Mouse (Mus musculus) right cerebral cortex, adult 2 months (tissue): ENCODE measurements around the gene Tpx2.

Experiments
- DNase-seq, 2 experiments: peaks; one replicate each; pipeline ENCODE4 v3.0.0; 2021 to 2022; ENCODE audit warnings: low spot score in 2 of 2

Gene Tpx2

GRCm38 (mm10) chr2:152862638-152863037 lies 14.9 kb downstream of the Tpx2 start:
- DNase-seq: no peak

GRCm38 (mm10) chr2:152863346-152863745 lies 15.6 kb downstream of the Tpx2 start:
- no peak for DNase-seq

- no peak for DNase-seq
Observed at GRCm38 (mm10) chr2:152878239-152878638, 30.5 kb downstream of the Tpx2 start.

GRCm38 (mm10) chr2:152880898-152881297 lies 33.1 kb downstream of the Tpx2 start:
- DNase-seq: no peak

- peak; percentile 54 to 62 for DNase-seq
Observed at GRCm38 (mm10) chr2:152884101-152884645, 36.4 kb downstream of the Tpx2 start.

GRCm38 (mm10) chr2:152887230-152887629 lies 39.5 kb downstream of the Tpx2 start:
- no peak for DNase-seq

GRCm38 (mm10) chr2:152888774-152889173 lies 41.0 kb downstream of the Tpx2 start:
- no peak for DNase-seq

DNA sequence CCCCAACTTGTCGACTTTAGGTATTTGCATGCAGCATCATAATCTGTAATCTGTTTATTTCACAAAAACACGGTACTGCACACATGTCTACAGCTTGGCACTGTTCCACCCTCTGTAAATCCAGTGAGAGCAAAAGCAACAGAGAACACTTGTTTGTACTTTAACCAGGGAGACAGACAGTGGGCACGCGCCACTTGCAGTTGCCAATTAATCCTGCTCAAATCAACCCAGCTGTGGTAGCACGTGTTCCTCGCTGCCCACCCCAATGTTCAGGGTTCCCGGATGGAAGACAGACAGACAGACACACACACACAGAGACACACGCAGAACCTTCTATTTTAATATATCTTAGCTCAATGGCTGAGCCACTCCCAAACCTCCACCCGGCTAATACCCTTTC lies 48.1 kb downstream of the Tpx2 start:
- no peak for DNase-seq

- no peak for DNase-seq
Observed at GRCm38 (mm10) chr2:152896926-152897325, 49.2 kb downstream of the Tpx2 start.

- DNase-seq: peak in 1 of 2 experiments; percentile 23
Observed at GRCm38 (mm10) chr2:152899011-152899410, 51.2 kb downstream of the Tpx2 start.

- DNase-seq: no peak
Observed at GRCm38 (mm10) chr2:152901296-152901695, 53.5 kb downstream of the Tpx2 start.

DNA sequence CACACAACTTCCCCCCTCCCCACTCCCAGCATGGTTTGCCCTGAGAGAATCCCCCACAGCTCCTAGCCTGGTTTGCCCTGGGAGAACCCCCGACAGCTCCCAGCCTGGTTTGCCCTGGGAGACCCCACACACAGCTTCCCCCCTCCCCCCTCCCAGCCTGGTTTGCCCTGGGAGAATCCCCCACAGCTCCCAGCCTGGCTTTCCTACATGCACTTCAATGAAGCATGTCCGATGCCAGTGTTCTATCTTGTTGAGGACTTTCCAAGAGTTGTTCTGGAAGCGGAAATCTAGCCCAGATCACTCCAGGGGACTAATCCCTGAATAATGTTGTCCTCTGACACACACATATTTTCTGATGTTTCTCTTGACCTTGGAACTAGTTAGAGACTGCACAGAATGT lies 54.9 kb downstream of the Tpx2 start:
- DNase-seq: no peak

GRCm38 (mm10) chr2:152903586-152903985 lies 55.8 kb downstream of the Tpx2 start:
- no peak for DNase-seq

- DNase-seq: no peak
Observed at GRCm38 (mm10) chr2:152904127-152904643, 56.4 kb downstream of the Tpx2 start.

DNA sequence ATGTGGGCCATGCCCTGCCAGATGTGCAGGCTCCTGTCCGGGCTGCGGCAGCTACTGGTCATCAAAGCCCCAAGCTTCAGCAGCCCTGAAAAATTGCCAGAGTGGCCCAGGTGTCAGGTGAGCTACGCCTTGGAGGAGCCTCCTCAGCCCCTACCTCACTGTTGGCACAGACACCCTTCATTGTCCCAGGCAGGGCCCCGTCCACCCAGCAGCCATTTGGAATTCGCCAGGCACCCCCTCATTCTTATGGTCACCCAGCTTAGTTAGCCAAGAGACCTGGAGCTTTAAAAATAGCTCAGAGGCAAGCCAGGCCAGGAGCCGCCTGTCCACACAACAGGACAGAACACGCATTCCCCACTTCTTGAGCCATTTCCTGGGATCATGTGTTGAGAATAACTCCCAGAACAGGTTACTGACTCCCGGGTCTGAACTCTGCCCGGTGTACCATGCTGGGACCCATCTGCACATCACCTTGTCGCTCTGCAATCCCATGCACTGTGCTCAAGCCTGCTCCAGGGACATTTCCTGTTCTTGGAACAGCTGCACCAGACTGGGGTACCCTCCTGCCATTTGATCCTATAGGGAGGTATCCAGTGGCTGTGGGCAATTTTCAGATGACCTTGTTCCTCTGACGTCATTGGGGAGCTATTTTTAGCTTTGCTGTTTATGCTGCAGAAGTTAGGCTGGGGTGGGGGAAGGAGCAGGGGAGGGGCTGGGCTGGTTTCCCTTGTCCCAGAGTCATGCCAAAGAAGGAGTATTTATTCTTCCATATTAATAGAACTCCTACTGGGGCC lies 57.5 kb downstream of the Tpx2 start:
- DNase-seq: no peak

GRCm38 (mm10) chr2:152906274-152907037 lies 58.7 kb downstream of the Tpx2 start:
- no peak for DNase-seq

GRCm38 (mm10) chr2:152907114-152907943 lies 59.6 kb downstream of the Tpx2 start:
- DNase-seq: no peak

DNA sequence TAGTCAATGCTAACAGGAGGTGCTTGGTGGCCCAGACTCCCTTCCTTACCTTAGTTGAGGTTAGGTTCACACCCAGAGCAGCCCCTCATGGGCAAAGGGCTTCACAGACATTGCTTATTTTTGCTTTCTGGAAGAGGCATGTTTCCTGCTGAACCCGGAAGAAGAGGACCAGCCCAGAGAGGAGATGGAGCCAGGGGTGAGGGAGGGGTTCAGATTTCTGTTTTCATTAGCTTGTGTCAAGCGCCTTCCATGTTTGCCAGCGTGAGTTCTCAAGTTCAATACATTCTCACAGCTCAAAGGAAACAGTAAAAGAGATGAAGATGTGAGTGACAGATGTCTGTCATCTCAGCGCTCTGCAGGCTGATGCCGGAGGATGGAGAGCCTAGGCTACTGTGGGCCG lies 62.1 kb downstream of the Tpx2 start:
- DNase-seq: no peak

GRCm38 (mm10) chr2:152911031-152911430 lies 63.3 kb downstream of the Tpx2 start, which contains the start of gene Mylk2:
Gene Mylk2 (plus strand): TSS chr2:152911352.
- no peak for DNase-seq

DNA sequence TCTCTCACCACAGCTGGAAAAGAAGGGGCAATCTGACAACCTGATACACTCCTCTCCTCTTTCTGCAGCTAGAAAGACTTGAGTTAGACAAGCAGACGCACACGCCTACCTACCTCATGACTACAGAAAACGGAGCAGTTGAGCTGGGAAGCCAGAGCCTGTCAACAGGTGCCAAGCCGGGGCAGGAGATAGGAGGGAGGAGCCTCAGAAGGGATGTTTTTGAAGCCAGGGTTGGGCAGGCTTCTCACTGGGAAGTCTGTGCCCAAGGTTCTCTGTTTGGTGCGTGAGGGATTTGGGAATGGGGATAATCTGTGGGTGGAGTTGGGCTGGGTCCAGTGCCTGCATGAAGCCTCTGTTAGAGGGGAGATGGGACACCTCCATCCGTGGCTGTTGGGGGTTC lies 63.7 kb downstream of the Tpx2 start:
- DNase-seq: no peak

DNA sequence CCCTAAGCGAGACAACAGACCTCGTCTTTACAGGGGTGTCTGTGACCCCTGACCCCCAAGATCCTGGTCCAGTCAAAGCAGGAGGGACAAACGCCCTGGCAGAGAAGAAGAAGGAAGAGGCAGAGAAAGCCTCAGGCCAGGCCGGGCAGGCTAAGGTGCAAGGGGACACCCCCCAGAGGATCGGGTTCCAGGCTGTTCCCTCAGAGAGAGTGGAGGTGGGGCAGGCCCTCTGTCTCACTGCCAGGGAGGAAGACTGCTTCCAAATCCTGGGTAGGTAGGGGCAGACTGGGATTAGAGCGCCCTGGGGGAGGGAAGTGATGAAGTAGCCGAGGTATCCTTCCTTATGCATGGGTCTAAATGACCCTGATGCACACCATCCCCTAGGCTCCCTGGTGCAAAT lies 65.7 kb downstream of the Tpx2 start:
- DNase-seq: no peak
